Mouse (Mus musculus) T-helper 2 cell (primary cell): ENCODE results near the gene Ly6g6c.

Experiments used
- in situ Hi-C: fragments of 300-600 bp; cut with MboI, MseI; formaldehyde crosslinking; loops from one replicate; pipeline ENCODE4 v1.15.1; 2025; ENCODE audit warnings: high pct_unique_total_duplicates

The Ly6g6c gene

GRCm38 (mm10) chr17:35055691-35056495 lies 9.3 kb upstream of the Ly6g6c start:
- in situ Hi-C loops = no loop called here

- in situ Hi-C loops = no loop called here
Observed at GRCm38 (mm10) chr17:35057090-35057489, 8.1 kb upstream of the Ly6g6c start.

DNA sequence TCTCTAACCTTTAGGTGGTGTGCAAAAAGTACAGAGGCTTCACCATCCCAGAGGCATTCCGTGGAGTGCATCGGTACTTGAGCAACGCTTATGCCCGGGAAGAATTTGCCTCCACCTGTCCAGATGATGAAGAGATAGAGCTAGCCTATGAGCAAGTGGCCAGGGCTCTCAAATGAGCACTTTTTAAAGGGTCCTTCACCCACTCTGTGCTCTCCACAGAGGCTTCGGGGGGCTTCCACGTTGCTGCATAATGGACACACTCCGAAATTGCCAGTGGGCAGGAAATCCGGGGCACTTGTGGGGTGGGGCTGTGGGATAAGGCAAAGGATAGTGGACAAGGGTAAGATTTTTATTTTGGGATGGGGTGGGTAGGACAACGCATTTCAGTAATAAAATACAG lies 6.9 kb upstream of the Ly6g6c start:
- in situ Hi-C loops = no loop called here

- in situ Hi-C loops = no loop called here
Observed at GRCm38 (mm10) chr17:35058911-35059892, 6.0 kb upstream of the Ly6g6c start, which contains the start of gene Ddah2. Gene Ddah2 (plus strand): TSS chr17:35059035.

- in situ Hi-C loops = loop anchor here (10.0 kb wide), 1 partner anchor 45 kb away; the partner anchor contains the start of gene Vwa7
Observed at GRCm38 (mm10) chr17:35060071-35060470, 5.1 kb upstream of the Ly6g6c start.

- in situ Hi-C loops = loop anchor here (10.0 kb wide), 1 partner anchor 46 kb away; the partner anchor contains the start of gene Vwa7
Observed at GRCm38 (mm10) chr17:35060737-35061297, 4.4 kb upstream of the Ly6g6c start.

- in situ Hi-C loops = loop anchor here (10.0 kb wide), 1 partner anchor 46 kb away; the partner anchor contains the start of gene Vwa7
Observed at GRCm38 (mm10) chr17:35061299-35061698, 3.9 kb upstream of the Ly6g6c start.

- in situ Hi-C loops = loop anchor here (10.0 kb wide), 1 partner anchor 49 kb away; the partner anchor contains the start of gene Vwa7
Observed at GRCm38 (mm10) chr17:35063466-35063865, 1.7 kb upstream of the Ly6g6c start.

GRCm38 (mm10) chr17:35064378-35064877 lies 760 bp upstream of the Ly6g6c start:
- in situ Hi-C loops = loop anchor here (10.0 kb wide), 1 partner anchor 50 kb away; the partner anchor contains the start of gene Vwa7

DNA sequence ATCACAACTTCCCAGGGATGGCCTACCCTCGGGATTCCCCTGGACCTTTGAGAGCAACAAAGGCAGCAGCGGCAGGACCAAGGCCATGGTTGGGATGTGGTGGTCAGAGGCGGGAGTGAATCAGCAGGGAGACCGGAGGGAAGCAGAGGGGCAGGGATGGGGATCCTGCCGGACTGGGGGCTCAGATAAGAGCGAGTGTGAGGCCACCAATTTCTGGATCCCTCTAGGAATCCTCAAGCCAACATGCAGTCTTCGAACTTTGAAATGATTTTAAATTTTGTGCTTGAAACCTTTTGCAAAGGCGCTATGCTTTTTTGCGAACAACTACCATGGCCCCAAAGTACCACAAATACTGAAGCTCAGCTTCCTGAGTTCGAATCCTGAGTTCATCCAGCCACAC lies 896 bp downstream of the Ly6g6c start, which contains the start of gene Mpig6b:
Mpig6b (minus strand) TSS at position 101 of the 400 bp plus-strand sequence.
- in situ Hi-C loops = loop anchor here (10.0 kb wide), 1 partner anchor 51 kb away; the partner anchor contains the start of gene Vwa7

DNA sequence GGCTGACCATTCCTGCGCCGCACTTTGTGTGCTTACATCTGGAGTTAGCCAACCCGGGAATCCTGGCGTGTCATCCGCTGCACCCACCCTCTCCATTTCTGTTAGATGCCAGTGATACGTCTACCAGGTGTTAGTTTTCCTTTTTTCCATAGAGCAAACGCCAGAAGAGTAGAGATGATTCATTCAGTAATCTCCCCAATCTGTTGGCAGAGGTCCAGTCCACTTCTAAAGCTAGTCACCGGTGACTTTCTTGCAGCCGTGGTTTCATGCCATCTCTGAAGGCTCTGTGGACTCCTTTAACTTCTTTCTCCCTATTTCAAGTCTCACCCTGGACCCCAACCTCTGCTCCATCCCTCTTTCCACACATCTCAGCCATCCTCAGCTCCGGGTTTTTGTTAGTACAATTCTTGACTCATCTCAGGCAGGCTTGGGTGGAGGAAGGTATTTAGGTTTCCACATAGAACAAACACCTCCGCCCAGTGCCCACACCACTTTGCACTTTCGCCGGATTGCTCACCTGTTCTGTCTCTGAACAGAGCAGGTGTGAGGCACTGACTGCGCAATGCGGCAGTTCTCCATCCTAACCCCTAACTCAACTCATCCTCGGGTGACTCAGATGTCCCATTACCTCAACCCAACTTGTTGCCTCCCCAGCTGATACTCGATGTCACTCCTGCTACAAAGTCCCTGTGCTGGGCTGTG lies 3.2 kb downstream of the Ly6g6c start:
- in situ Hi-C loops = loop anchor here (10.0 kb wide), 1 partner anchor 54 kb away; the partner anchor contains the start of gene Vwa7

DNA sequence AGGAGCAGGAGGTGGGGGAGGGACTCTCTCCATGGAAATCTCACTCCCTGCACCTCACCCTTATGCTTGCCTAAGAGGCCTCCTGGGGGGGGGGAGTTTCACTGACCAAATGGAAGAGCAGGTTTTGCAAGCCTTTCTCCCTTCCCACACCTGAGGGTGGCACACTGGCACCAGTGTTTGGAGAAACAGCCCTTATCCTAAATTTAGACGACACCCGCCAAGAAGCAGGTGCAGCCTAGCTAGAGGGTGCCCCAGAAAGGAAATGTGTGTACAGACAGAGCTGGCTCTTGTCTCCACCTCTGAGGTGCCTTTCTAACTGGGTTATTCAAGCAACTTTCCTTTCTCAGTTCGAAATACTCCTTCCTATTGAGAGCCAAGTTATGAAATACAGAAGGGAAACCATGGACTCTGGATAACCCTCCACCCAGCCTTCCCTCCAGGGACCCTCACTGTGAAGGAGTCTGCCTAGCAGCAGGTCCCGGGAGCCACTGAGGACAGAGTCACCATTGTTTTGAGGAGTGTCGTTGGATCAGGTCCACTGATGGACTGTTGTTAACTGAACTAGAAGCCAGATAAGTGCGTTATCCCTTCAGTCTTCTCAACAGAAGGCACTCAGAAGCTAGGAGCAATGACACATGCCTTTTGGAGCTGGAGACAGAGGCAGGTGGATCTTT lies 5.5 kb downstream of the Ly6g6c start:
- in situ Hi-C loops = no loop called here

- in situ Hi-C loops = no loop called here
Observed at GRCm38 (mm10) chr17:35071454-35071853, 6.3 kb downstream of the Ly6g6c start.

DNA sequence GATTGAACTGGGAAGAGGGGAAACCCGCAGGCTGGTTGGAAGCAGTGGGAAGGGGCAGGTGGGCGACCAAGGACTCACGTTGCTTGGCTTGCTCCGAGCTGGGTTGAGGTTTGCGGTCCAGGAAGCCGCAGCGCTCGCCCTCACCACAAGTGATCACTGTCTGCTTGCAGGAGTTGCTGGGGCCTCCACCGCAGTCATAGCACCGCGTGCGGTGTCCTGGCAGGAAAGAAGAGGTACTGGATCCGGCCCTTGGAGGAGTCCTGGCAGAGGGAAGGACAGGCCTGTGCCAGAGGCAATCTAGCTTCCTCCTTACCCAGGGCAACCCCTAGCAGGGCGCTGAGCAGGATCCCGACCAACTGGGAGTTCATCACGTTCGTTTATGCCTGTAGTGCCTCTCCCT lies 8.9 kb downstream of the Ly6g6c start:
- in situ Hi-C loops = no loop called here

DNA sequence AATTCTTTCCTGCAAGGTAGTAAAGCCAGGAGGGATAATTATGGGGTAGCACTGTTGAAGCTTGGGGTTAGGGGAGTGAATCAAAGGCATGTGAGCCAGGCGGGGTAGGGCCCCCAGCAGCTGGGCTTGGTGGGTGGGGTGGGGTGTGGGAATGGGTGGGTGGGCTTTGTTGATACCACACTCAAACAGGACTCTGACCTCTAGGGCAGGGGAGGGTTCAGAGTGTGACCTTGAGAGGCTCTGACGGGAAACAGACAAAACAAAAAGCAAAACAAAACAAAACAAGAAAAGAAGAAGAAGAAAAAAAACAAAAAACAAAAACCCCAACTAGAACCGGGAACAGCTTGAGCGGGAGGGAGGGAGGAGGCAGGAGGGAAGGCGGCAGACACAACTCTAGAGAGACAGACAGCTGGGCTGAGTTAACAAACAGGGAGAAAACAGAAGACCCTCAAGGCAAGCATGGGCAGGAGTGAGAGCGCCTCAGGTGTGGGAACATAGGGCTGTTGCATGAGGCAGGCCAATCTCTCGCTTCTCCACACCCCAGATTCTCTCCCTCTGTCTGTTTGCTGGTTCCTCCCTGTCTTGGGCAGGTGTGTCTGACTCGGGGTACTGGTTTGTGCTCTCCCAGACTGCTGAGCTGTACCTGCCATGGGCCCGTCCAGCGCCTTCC lies 11.5 kb downstream of the Ly6g6c start, which contains the start of gene Ly6g6e:
Ly6g6e (plus strand) TSS at position 396 of the 670 bp plus-strand sequence.
- in situ Hi-C loops = no loop called here

DNA sequence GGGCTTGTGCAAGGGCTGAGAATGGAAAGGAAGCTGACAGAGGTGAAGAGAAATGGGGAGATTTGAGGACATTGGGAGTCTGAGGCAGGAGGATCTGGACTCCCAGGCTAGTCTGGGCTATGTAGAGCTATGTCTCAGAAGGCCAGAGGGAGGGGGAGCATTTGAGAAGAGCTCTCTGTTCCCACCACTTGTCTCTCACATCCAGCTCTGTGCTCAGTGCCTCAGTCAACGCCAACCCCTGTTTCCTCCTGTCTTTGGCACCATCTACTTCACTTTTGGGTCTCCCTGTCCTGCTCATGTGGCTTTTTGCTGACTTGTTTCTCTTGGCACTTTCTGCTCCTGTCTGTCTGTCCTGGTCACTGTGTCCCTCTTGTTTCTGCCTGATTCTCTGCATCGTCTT lies 12.1 kb downstream of the Ly6g6c start:
- in situ Hi-C loops = no loop called here

GRCm38 (mm10) chr17:35077786-35078233 lies 12.6 kb downstream of the Ly6g6c start, which contains the start of gene Ly6g6d:
Gene Ly6g6d (minus strand): TSS chr17:35078065.
- in situ Hi-C loops = no loop called here

DNA sequence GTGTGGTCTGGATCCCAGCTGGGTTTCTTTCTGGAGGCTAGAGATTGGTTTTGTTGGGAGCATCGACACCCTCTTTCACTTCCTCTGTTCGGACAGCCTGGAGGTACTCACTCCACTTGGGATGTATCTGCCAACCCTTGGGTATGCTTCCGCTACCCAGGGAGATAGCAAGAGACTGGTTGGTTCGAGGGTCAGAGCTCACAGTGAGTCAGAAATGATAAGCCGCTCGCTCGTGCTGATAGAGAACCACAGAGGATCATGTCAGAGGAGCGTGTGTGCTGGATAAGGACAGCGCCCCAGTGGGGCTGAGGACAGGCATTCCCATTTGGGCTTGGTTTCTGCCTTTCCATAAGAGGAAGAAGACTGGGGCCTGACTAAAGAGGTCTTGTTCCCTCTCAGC lies 14.6 kb downstream of the Ly6g6c start:
- in situ Hi-C loops = no loop called here

DNA sequence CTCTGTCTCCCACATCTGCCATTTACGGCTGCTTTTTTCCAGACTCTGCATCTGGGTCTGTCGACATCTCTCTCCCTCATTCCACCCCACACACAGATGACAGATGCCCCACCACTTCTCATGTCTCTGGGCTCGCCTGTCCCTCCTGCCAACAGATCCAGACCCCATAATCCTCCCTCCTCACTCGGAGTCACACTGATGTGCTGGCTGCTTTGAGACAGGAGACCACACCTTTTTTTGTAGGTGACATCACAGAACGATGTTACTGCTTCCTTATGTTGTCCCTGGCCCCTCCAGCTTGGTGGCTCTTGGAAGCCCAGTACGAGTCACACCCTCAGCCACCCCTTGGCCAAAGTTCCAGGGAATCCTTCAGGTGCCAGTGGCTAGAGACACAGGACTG lies 15.1 kb downstream of the Ly6g6c start:
- in situ Hi-C loops = no loop called here
